Mouse (Mus musculus) ES-E14 (cell line): ENCODE data around the gene Stim2. TPM values are rescaled to one million over a fixed set of nuclear protein-coding genes. Genes with fewer than 3 reads are reported as not detected.

Source experiments
- DNase-seq: peaks from one replicate; pipeline ENCODE4 v3.0.0-alpha.2; 2013; ENCODE audit warnings: low read depth, low spot score
- H3K27ac ChIP-seq: 2 replicates; pipeline ENCODE4 v1.5.1; 2012; ENCODE audit warnings: low read depth, mild to moderate bottlenecking, low read length, moderate library complexity, mixed read lengths; ENCODE audit not compliant: poor library complexity, insufficient read depth, severe bottlenecking
- H3K36me3 ChIP-seq: 2 replicates; pipeline ENCODE4 v1.6.1; 2012; ENCODE audit warnings: mild to moderate bottlenecking, low read length, moderate library complexity, mixed read lengths; ENCODE audit not compliant: control insufficient read depth, poor library complexity, insufficient read depth, severe bottlenecking
- H3K4me1 ChIP-seq, 2 experiments: fragments of 150-350 bp in 1 of 2; sonication (generic) in 1 of 2; 2 replicates each; pipeline ENCODE4 v1.6.1; 2012; ENCODE audit warnings: low read length in 2 of 2, mild to moderate bottlenecking in 1 of 2, mixed read lengths in 1 of 2; ENCODE audit not compliant: control insufficient read depth in 2 of 2, insufficient read depth in 2 of 2, poor library complexity in 1 of 2
- H3K4me3 ChIP-seq, 2 experiments: fragments of 150-350 bp in 1 of 2; sonication (generic) in 1 of 2; 2 replicates each; pipeline ENCODE4 v1.5.1; 2012; ENCODE audit warnings: low read length in 2 of 2, low read depth in 1 of 2, mild to moderate bottlenecking in 1 of 2, mixed read lengths in 1 of 2; ENCODE audit not compliant: insufficient read depth in 1 of 2, poor library complexity in 1 of 2, severe bottlenecking in 1 of 2
- H3K9ac ChIP-seq: 2 replicates; pipeline ENCODE4 v1.6.1; 2012; ENCODE audit warnings: low read depth, mild to moderate bottlenecking, low read length, mixed read lengths; ENCODE audit not compliant: poor library complexity, insufficient read depth, severe bottlenecking
- H3K9me3 ChIP-seq: fragments of 150-350 bp; sonication (generic); 2 replicates; pipeline ENCODE4 v1.6.1; 2012; ENCODE audit warnings: low read depth, mild to moderate bottlenecking, low read length; ENCODE audit not compliant: control insufficient read depth, insufficient read depth
- CHD2 ChIP-seq: IDR thresholded peaks from 2 replicates; pipeline ENCODE4 v1.6.1; 2014; ENCODE audit warnings: mild to moderate bottlenecking, low read depth, low read length, inconsistent platforms
- HCFC1 ChIP-seq: IDR thresholded peaks from 2 replicates; pipeline ENCODE4 v1.6.1; 2012; ENCODE audit warnings: low read length, inconsistent platforms, borderline replicate concordance; ENCODE audit not compliant: insufficient read depth
- MAFK ChIP-seq: IDR thresholded peaks from 2 replicates; pipeline ENCODE4 v1.6.1; 2014; ENCODE audit warnings: mild to moderate bottlenecking, low read depth, low read length, inconsistent platforms; ENCODE audit not compliant: insufficient read depth
- ZC3H11A ChIP-seq: IDR thresholded peaks from 2 replicates; pipeline ENCODE4 v1.6.1; 2012; ENCODE audit warnings: low read depth, mild to moderate bottlenecking, inconsistent platforms, low read length, borderline replicate concordance
- ZNF384 ChIP-seq: IDR thresholded peaks from 2 replicates; pipeline ENCODE4 v1.6.1; 2012; ENCODE audit warnings: low read depth, low read length, inconsistent platforms
- in situ Hi-C, 2 experiments: fragments of 600-800 bp; cut with MboI; formaldehyde crosslinking; loops; one replicate each; pipeline ENCODE4 v1.15.1; 2025; ENCODE audit warnings: low sequenced_read_pairs in 2 of 2, inconsistent platforms in 1 of 2; ENCODE audit not compliant: unreplicated experiment in 2 of 2
- total RNA-seq: library from RNA; depleted of rRNA; stranded (reverse); fragments of 300-350 nt; gene quantifications from 2 replicates; pipeline ENCODE4 v1.2.3, GENCODE M21; 2012

The Stim2 gene
- total RNA-seq, 1 experiment: 22.0 TPM

DNA sequence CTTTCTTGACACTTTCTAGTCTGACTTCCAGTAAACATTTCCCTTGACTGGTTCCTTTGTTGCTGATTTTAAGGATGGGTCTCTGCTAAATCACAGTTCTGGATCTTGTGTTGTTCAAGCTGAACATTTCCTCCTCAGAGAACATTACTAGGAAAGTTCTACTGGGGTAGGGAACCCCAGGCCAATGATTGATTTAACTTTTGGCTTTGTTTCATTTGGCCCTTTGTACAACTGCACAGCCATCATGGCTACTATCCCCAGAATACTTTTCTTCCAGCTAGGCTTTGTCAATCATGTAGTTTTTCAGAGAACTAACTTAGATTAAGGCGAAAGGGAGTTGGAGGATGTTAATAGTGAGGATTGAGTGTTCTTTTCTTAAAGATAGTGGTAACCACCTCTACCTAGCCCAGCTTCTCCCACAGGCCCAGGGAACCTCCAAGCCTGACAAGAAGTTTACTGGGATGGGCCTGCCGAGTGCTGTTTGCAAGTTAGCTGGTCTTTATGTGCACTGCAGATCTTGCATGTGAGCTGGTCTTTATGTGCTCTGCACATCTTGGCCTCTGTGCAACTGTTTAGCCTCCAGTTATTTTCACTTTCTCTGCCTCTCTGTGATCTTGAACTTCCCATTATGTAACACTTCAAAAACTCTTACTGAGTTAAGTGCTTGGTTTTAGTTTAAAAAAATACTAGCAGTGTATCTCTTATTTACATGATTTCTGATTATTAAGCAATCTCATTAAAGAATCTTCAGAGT is 7.0 kb downstream of the Stim2 start:
- H3K36me3 ChIP-seq: no peaks in the 10 kb centered on the region
- TF ChIP-seq CHD2: no peak
- no peak for TF ChIP-seq ZNF384
- no peak for TF ChIP-seq MAFK
- no peak for TF ChIP-seq HCFC1
- TF ChIP-seq ZC3H11A: no peak
- H3K9me3 ChIP-seq: no peaks in the 10 kb centered on the region
- no peak overlapping the region for H3K4me3 ChIP-seq
- in situ Hi-C loops: no loop called here
- no peak for DNase-seq
- no peak overlapping the region for H3K27ac ChIP-seq
- H3K4me1 ChIP-seq: no peaks in the 10 kb centered on the region
- H3K9ac ChIP-seq: no peak overlapping the region

DNA sequence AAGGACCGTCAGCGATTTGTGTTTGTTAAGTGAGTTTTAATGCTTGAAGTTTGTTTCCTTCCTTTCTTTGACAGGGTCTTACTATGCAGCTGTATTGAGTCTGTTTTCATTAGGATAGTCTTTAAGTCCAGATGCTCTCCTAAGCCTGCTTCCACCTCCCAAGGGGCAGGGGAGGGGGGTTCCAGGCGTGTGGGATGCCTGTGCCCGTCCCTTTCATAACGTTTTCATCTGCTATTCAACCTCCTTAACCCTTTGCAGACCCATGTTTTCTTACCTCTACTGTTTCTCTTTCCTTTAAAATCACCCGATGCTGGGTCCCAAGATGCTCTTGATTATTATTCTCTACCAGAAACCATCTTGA is 7.5 kb downstream of the Stim2 start:
- no peak overlapping the region for H3K27ac ChIP-seq
- no peaks in the 10 kb centered on the region for H3K36me3 ChIP-seq
- H3K4me1 ChIP-seq: no peaks in the 10 kb centered on the region
- in situ Hi-C loops: no loop called here
- H3K4me3 ChIP-seq: no peak overlapping the region
- H3K9me3 ChIP-seq: no peaks in the 10 kb centered on the region
- no peak for DNase-seq
- no peak for TF ChIP-seq ZC3H11A
- TF ChIP-seq CHD2: no peak
- TF ChIP-seq MAFK: no peak
- TF ChIP-seq ZNF384: no peak
- no peak for TF ChIP-seq HCFC1
- H3K9ac ChIP-seq: no peak overlapping the region

DNA sequence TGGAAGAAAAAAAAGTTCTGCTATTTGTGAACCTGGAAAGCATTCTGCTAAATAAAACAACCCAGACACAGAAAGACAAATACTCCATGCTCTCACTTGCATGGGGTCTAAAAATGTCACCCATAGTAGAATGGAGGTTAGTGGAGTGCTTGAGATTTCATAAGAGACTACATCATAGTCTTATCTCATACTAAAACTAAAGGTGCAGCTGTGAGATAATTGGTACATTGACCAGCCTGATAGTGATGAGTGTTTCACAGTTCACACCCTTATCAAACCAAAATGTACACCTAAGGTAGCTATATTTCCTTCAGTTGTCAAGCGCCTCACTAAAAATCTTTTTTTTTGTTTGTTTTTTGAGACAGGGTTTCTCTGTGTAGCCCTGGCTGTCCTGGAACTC is 8.5 kb downstream of the Stim2 start:
- Histone ChIP-seq H3K4me3 (no peak overlapping the region), H3K9me3 (no peaks in the 10 kb centered on the region), H3K4me1 (no peaks in the 10 kb centered on the region), H3K27ac (no peak overlapping the region), H3K9ac (no peak overlapping the region), H3K36me3 (no peaks in the 10 kb centered on the region)
- in situ Hi-C loops: no loop called here
- TF ChIP-seq CHD2: no peak
- TF ChIP-seq MAFK: no peak
- no peak for TF ChIP-seq ZNF384
- DNase-seq: no peak

DNA sequence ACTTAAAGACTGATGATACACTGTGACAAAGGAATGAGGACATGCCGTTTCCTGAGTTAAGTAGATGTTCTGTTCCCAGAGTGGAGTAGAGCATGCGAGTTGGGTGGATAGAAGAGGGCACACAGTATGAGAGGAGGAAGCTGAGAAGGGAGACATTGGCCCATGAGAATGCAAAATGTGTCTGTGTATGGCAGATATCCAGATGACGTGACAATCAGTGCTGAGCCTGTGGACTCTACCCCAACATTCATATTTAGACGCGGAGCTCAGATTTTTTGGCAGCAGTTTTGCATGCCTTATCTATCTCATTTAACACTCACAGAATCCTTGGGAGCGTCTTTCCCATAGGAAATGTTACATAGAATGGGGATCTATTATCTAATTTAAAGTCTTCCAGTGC is 9.3 kb downstream of the Stim2 start:
- in situ Hi-C loops: no loop called here

DNA sequence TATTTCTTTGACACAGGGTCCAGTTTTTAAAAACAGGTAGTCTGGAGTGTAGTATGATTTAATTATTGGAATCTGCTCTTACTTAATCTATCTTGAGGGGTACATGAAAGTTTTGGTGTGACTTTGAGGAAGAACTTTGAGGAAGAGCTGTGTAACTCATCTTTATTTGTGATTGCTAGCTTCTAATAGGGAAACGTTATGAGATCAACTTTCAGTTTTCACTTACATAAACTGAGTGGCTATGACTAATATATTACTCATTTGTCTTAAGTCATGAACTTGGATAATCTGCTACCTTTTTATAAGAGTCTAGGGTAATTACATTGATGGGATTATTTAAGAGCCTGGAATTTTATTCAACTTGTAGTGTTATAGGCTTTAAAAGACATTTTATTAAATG is 15.0 kb downstream of the Stim2 start:
- no peak for TF ChIP-seq HCFC1
- TF ChIP-seq MAFK: no peak
- TF ChIP-seq ZNF384: no peak
- no peak for TF ChIP-seq CHD2
- TF ChIP-seq ZC3H11A: no peak
- Histone ChIP-seq H3K9ac (no peak overlapping the region), H3K4me3 (no peak overlapping the region), H3K9me3 (no peaks in the 10 kb centered on the region), H3K27ac (no peak overlapping the region), H3K4me1 (peaks cover 0 to 4% of the 10 kb centered on the region in 2 experiments; a peak in 1 of 4 replicates), H3K36me3 (no peaks in the 10 kb centered on the region)
- DNase-seq: no peak
- in situ Hi-C loops: no loop called here

More for the DNA sequence above, 9.3 kb downstream of the Stim2 start:
- TF ChIP-seq HCFC1 (no peak), MAFK (no peak), ZC3H11A (no peak), CHD2 (no peak), ZNF384 (no peak)
- no peak overlapping the region for H3K4me3 ChIP-seq
- no peaks in the 10 kb centered on the region for H3K4me1 ChIP-seq
- H3K36me3 ChIP-seq: no peaks in the 10 kb centered on the region
- H3K27ac ChIP-seq: no peak overlapping the region
- DNase-seq: no peak
- no peaks in the 10 kb centered on the region for H3K9me3 ChIP-seq
- no peak overlapping the region for H3K9ac ChIP-seq
